Mouse (Mus musculus) spleen, embryonic (tissue): ENCODE measurements around the gene Cks1b.

ENCODE experiments used
- CTCF ChIA-PET: fragments of 350-600 bp; sonication (Branson Sonifier 250); formaldehyde crosslinking; loops from one replicate; lab custom pipeline; 2022; lab: Charles Lee

Gene Cks1b

DNA sequence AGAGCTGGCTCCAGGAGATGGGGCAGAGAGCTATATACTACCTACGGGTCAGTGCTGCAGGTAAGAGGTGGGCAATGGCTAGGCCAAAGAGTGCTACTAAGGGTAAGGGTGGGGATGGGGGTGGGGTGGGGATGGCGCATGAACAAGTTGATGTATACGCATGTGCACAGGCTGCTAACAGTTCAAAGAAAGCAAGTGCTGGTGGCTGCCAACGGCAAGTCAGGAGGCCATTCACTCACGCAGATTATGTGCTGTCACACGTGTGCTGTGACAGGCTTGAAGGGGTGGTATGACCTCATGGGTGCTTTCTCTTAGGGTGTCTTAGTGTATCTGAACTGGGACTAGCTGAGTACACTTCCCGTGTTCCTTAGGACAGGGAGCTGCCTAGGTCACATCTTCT is 16.9 kb downstream of the Cks1b start:
- CTCF ChIA-PET, result interaction anchor here (0.6 kb wide), 1 partner anchor 9 kb away, joined by 3 read pairs; no protein-coding TSS in a partner anchor

DNA sequence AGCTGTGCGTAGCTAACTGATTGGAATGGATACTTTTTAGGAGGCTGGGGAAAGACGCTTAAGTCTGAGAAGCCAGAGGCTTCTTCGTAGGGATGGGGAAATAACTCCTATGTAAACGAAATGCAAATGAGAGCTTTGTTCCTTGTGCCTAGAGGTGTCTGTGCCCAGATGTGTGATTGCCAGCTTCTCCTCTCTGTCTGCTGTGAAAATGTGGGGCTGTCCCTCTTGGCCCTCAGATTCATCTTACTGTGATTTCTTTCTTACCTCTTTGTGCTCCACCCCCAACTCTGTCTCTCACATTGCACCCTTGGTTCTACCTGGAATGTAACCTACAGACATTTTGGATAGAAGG is 21.6 kb downstream of the Cks1b start:
- CTCF ChIA-PET, result interaction anchor here (0.7 to 1.3 kb wide), 4 partner anchors 12 to 62 kb away, joined by 3 to 5 read pairs (median 4); no protein-coding TSS in a partner anchor

DNA sequence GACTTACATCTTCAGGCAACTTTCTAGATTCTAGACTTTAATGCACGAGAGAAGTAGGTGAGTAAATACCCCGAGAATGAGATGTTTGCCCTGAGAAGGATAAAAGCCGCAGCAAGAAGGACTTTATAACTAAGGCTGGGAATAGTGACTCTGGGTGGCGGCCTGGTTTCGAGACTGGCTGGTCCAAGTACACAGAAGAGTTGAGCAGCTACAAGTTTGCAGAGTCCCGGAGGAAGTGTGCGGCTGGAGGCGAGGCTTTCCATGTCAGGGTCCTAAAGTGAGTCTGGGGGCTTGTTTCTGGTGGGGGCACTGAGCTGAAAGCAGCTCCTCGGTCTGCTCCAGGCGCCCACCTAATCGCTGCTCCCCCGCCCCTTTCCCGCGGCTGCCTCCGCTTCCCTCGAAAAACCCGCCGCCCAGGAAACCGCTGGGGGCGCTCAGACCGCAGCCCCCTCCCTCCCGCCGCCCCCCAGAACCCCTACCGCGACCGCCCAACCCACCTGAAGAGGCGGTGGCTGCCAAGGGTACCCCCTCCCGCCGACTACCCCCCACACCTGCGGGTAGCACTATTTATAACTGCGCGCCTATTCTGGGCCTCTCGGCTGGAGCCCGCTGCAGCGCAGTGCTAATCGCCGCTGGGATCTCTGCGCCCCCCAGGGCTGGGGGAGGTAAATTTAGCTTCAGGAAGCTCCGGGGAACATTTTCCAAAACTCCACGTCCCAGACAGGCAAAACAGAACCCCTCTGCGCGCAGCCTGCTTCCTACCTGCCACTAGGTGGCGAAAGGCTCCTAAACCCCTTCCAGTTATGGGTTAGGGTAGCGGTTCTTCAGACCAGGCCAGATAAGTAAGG is 22.2 kb downstream of the Cks1b start:
- CTCF ChIA-PET, result interaction anchor here (0.7 to 1.3 kb wide), 4 partner anchors 11 to 63 kb away, joined by 3 to 5 read pairs (median 4); no protein-coding TSS in a partner anchor

DNA sequence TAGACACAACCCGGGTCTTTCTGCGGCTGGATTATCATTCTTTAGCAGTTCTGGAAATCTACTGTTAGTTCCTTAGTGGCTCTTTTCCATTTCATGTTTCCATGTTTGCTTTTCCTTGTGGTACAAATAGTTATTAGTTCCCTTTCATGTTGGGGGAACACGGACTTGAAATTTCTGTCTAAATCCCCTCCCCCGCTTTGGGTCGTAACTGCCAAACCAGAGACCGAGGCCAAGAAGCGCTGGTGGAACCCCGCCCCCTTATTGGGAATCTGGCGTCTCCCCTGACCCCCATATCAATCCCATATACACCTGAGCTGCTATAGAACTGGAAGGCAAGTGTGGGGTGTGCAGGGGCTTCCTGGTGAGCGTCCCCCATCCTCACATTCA is 22.8 kb downstream of the Cks1b start:
- CTCF ChIA-PET, result interaction anchor here (1.3 kb wide), 1 partner anchor 15 kb away, joined by 5 read pairs; no protein-coding TSS in a partner anchor

DNA sequence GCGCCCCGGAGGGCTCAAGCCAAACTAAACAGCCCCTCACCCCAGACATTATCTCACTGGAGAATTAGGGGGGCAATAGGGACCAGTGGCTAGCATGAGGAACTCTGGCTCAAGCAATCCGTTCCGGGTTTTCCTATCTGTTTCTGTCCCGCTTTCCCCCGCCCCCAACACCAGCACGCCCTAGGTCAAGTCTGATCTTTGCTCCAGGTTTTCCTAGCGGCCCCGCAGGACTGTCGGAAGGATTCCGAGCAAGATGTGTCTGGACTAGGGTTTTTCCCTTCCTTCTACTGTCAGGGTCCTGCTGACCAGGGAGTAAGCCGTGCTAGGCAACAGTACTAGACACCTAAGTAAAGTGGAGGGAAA is 23.3 kb downstream of the Cks1b start:
- CTCF ChIA-PET, result no interaction called here

DNA sequence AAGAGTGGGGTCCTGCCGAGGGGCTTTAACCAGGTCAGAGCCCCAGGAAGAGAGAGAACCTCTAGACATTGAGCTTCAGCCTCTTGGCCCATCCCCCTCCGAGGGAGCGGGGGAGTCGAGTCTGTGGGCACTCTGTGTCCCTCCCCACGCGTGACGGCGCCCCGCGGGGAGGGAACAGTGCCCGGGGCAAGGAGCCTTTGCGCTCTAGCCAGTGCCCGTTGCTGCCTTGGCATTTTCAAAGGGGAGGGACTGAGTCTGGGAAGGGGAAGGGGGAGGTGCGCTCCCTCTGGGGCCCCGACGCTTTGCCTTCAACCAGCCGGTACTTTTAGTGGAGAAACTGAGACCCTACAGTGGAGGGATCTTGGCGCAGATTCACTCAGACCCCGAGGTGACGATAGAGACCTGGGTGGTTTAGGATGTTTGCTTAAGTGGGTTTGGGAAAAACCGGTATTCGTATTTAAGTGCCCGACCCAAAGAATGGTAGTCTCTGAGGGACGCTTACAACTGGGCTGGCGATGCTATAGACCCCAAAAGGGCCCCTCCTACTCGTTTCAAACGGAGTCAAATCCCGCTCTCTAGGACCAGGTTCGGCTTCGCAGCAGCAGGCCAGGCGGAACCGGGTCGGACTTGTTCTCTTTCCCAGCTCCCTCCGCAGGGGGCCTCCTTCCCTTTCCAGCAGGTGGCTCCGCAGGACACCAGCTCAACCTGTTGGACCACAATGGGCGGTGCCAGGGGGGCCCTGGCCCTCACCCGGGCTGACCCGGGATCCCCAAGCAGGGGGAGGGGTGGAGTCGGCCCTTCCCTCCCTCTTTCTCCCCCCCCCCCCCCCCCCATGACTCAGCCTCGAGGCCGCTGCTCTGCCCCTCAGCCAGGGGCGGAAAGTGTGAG is 23.9 kb downstream of the Cks1b start, which contains the start of gene Zbtb7b:
Zbtb7b (minus strand) TSS at position 771 of the 888 bp plus-strand sequence.
- CTCF ChIA-PET, result no interaction called here

DNA sequence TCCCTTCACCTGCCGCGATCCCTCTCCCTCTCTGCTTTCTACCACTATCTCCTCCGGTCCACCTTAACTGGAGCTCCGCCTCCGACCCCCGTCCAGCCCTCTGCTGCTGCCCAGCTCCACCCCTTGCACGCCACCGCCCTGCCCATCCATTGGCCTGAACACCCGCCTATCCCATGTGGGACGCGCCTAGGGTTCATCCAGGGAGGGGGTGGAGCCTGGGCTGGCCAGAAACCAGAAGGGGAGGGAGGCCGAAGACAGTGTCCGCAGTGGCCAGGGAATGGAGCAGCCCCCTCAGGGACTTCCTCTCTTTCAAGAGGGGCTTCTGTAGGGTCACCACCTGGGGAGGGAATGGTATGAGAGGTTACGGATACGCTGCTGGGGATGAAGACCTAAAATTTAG is 24.6 kb downstream of the Cks1b start:
- CTCF ChIA-PET, result interaction anchor here (0.6 kb wide), 1 partner anchor 43 kb away, joined by 3 read pairs; the partner anchor contains the start of gene Pbxip1

DNA sequence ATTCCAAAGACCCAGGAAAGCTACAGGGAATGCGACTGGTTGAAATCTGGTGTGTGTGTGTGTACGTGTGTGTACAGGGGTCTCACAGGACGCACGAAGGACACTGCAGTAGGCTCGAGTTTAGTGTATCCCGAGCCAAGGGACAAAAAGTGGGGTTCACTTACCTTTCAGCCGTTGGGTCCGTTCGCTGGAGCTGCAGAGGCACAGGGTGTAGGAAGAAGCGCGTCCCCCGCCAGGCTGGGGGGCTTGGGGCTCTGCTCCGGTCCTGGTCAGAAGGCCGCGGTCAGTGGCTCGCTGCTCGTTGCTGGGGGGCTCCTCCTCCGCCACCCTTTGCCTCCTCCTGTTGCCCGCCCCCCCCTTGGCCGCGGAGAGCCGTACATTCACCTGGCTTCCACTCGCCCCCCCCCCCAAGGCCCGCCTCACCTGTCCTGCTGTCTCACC is 25.3 kb downstream of the Cks1b start:
- CTCF ChIA-PET, result interaction anchor here (0.7 to 1.1 kb wide), 2 partner anchors 9 to 144 kb away, joined by 3 read pairs; no protein-coding TSS in a partner anchor

DNA sequence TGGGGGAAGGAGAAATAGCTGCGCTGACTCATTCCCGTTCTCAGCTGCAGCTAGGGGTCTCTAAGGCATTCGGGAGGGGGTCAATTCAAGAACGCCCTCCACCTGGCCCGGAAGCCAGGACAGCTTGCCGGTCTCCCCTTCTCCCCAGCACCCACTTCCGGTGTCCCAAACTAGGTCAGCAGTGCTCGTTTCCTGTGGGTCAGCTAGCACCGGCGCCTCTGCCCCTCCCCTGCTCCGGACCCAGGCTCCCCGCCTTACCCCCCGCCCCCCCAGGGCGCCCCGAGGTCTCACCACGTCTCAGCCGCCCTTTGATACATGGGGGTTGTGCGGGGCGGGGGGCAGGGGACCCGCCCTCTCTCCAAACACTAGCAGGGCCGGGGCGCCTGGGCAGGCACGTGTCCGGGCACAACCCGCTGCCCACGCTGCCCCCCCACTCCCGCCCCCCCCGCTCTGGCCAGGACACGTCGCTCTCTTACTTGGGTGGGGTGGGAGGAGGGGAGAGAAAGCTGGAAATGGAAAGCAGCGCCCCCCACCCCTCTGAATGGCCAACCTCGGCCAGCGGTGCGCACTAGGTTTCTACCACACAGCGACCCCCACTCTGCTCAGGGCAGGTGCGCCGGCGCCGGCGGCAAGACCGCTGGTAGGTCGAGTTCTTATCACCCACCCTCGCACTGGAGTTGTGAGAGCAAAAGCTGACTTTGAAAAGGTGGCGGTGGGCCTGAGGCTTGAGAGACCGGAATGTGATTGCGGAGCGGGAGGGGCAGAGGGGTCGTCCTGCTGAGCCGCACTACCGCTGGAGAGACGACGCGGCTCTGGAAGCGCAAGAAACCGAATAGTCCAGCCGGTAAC is 26.3 kb downstream of the Cks1b start:
- CTCF ChIA-PET, result interaction anchor here (0.7 to 1.1 kb wide), 6 partner anchors 8 to 145 kb away, joined by 3 to 10 read pairs (median 5); no protein-coding TSS in a partner anchor

DNA sequence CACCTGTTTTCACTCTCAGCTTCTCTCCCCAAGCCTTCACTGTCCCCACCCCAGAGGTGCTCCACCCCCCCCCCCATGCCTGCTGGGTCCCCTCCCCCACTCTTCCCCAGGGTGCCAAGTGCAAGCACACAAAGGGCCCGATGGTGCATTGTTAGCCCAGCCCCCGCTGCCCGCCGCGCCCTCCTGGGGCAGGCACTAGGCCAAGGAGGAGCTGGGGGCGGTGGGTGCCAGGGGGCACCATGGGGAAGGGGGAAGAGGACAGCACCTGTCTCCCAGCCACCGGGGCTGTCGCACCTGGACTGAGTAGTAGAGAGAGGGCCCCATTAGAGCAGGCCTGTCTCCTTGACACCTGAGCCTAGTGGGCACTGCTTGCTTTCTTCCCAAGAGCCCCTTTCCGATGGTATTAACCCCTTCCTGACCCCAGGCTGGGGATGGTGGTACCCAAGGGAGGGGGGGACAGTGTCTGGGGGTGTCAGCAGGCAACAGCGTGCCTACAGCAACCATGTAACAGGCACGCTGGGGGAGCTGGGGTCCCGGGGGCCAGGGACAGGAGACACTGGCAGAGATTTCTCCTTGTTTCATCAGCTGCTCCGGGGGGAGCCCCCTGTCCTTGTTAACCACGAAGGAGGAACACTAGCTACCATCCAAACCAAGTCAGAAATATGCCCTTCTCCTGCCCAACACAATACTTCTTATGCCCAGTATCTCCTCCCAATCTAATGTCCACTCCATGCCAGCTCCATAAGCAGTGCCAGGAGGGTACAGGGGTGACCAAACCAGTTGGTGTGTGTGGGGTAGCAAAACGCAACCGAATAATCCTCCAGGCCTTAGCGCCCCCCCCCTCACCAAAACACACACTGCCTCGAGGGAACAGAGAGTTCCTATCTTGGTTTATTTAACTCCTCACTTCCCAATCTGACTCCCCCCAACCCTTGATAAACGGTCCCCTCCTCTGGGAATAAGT is 27.2 kb downstream of the Cks1b start:
- CTCF ChIA-PET, result interaction anchor here (0.6 to 1.0 kb wide), 7 partner anchors 9 to 1032 kb away, joined by 3 to 10 read pairs (median 5); partner anchors contain the start of gene Adam15

DNA sequence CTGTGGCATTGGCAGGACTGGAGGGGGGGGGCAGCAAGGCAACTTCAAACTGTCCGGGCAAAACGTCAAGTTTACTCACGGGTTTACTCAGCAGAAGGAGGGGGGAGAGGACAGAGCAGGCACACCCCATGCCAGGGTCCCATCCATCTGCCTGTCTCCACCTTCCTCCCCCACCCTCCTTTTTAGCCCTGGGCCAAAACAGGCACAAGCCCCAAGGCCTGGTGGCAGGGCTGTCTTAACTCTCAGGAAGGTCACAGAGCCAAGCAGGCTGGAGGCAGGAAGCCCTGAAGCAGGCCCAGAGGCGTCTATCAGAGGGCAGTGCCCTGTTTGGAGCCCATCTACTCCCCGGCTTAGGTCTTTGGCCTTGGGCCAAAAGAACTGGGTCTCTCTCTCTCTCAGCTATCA is 28.1 kb downstream of the Cks1b start:
- CTCF ChIA-PET, result interaction anchor here (0.6 to 1.0 kb wide), 3 partner anchors 27 to 1033 kb away, joined by 3 to 5 read pairs (median 3); partner anchors contain the start of gene Adam15

DNA sequence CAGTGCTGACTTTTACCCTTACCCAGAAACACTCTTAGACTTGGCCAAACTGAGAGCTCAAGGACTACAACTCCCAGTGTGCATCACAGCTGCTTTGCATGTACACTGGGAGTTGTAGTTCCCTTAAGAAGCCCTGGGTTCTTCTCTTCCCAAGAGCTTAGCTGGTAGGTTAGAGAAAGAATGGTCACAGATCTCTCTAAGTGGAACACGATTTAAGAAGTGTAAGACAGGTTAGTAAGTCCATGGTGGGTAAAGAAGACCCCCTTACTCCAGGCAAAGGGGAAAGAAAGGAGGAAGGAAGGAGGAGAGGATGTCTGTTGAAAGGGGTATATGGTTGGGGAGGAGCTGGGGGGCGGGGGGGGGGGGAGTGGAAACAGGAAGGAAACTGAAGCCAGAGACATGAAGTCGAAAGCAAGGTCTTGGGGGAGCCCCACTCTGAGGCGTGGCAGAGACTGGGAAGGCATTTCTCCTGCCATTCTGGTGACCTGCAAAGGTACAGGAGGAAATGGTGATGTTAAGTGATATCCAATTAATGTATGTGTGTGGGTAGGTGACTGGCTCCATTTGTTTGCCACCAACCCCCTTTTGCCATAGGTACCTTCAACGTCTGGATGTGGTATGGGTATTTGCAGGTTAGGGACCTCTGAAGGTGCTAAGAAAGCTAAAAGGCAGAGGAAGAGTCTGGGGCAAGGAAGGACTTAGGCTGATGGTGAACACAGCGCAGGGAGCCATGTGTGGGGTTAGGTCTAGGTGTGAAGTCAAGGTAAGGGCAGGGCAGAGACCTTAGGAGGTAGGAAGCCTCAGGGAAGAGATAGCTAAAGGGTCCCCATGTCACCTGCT is 29.1 kb downstream of the Cks1b start:
- CTCF ChIA-PET, result interaction anchor here (0.6 kb wide), 1 partner anchor 63 kb away, joined by 3 read pairs; no protein-coding TSS in a partner anchor

DNA sequence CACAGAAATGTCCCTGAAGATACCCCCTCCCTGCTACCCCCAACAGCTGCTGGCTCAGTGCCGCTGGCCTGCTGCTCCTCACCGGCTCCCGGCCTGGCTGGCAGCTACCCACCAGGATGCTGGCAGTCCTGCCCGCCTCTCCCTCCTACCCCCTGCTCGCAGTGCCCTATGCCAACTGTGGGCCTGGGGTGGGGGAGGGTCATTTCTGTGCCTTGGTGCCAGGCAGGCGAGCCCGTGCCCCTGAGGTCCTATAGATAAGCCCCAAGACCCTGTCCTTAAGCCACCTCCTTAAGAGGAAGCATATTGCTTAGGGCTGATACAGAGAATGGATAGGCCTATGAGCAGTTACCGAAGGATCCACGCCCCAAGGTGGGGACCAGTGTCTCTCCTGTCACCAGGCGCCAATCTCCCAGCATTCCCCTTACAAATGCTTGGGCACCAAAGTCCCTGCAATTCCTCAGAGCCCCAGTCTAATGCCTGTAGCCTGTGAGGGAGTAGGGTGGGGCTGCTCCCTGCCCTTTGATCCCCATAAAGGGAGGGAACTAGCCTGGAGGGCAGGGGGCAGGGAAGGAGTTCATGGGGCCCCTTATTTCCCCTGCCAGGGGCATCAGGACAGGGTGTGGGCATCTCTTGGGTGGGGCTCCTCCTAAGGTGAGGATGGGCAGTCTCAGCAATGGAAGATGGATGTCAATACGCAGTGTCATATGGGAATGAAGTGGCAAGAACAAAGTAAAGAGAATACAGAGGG is 29.9 kb downstream of the Cks1b start:
- CTCF ChIA-PET, result no interaction called here

DNA sequence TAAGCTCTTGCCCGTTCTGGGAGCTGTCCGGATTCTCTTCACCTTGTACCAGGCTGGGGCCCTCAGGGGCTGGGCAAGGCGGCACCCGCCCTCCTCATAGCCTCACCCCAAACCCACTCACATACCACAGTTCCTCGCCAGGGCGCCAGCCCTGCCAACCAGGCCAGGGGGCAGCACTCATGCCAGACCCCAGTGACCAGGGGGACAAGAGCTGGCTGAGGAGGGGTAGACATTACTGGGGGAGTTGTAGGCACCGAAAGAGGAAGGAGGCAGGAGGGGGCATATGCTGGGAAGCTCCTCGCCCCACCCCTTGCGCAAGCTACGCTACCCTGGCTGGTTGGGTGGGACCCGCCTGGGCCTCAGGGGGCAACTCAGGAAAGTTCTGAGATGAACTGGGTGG is 30.6 kb downstream of the Cks1b start:
- CTCF ChIA-PET, result no interaction called here

DNA sequence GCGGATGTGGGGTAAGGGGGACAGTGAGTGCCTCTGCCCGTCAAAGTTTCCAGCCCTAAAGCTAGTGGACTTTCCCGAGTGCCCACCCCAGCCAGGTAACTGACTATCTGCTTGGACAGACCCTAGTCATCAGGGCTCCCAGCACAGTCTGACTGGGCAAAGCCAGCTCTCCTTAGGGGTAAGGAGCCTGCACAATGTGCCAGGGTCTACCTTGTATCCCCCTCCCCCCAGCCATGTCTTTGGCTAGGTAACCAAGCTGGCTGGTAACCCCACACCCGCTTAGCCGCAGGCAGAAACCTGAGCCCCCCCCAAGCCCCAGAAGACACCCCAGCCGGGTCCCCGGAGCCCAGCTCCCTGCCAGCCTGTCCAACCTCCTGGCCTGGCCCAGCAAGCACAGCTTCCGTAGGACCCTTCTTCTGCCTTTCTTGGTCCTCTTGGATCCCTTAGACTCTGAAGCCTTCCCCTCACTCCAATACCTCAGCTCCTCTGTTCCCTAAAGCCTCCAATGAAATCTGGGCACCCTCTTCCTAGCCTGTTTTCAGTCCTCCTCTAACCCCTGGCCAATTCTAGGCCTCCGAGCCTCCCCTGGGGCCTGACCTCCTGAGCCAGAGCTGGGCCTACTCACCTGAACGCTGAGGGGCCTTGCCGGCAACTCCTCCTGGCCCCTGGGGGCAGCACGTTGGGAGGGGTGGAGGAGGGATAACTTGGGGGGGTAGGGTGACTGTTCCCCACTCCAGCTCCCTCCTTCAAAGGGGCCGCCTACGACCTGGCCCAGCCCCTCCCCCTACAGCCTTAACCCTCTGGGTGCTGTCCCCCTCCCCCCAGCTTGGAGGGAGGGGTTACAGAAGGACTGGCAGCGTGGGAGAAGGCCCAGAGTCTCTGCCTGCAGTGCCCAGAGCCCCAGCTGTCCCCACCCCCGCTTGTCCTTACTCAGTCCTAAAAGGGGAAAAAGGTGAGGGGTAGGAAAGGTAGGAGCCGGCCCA is 31.5 kb downstream of the Cks1b start:
- CTCF ChIA-PET, result interaction anchor here (0.6 kb wide), 1 partner anchor 64 kb away, joined by 3 read pairs; no protein-coding TSS in a partner anchor

DNA sequence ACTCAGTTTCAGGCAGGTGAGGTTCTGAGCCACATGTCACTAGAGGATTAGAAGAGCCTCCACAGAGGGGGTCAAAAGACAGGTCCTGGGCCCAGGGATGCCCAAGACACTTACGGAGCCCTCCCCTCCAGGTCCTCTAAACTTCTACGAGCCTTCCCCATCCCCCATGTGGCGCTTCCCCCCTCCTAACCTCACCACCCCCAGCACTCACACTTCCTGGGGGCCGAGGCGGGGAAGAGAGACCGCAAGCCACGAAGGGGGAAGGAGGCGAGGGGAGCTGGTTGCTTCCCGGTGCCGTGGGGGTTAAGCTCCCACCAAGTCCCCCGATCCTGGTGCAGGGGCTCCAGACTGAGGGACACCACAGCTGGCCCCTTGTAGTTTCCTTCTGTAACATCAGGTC is 32.7 kb downstream of the Cks1b start:
- CTCF ChIA-PET, result interaction anchor here (0.6 to 1.0 kb wide), 6 partner anchors 11 to 74 kb away, joined by 3 to 5 read pairs (median 4); no protein-coding TSS in a partner anchor
